Mouse (Mus musculus) kidney, adult 2 months (tissue): Measurements from ENCODE around the gene Tbx4.

Experiments
- CTCF ChIP-seq: fragments of 200-500 bp; conservative IDR thresholded peaks from 2 replicates; pipeline ENCODE4 v1.5.1; 2011; ENCODE audit warnings: low read depth, mild to moderate bottlenecking, control low read depth, low read length, moderate library complexity, mixed read lengths; ENCODE audit not compliant: insufficient read depth, insufficient read length
- POLR2A ChIP-seq: fragments of 200-500 bp; IDR thresholded peaks from one replicate; pipeline ENCODE4 v1.6.1; 2011; ENCODE audit warnings: low read depth, low read length, control low read depth

DNA sequence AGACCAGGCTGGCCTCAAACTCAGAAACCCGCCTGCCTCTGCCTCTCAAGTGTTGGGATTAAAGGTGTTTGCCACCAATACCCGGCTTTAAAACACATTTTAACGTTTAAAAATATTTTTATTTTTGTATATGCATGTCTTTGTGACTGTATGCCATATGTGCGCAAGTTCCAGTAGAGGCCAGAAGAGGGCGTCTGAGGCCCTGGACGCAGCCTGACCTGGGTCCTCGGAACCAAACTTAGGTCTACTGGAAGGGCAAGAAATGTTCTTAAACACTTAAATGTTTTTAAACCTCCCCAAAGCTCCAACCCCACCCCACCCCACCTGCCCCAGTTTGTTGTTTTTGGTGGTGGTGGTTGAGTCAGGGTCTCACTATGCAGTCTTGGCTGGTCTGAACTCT lies 21.9 kb upstream of the Tbx4 start:
- peak; percentile 39 for TF ChIP-seq CTCF
- TF ChIP-seq POLR2A, result no peak
